Mouse (Mus musculus) heart, adult 8-10 months (tissue): ENCODE measurements around the gene Olfr1392. TPM values are rescaled to one million over a fixed set of nuclear protein-coding genes. Genes with fewer than 3 reads are reported as not detected.
"Not testable (repeated sequence)": the region's sequence is repeated elsewhere in the genome, so short reads cannot be mapped to it uniquely, and the experiment has no call there.

Experiments used
- DNase-seq: peaks from one replicate; pipeline ENCODE4 v3.0.0; 2022; ENCODE audit warnings: low spot score
- total RNA-seq, 4 experiments: library from RNA; stranded (reverse); gene quantifications; 2 replicates each; pipeline ENCODE4 v1.2.4; 2022

Gene Olfr1392
- total RNA-seq = not detected

GRCm38 (mm10) chr11:49284982-49285381 lies at the start of gene Olfr1392:
TSS of gene Olfr1392 (plus strand) at chr11:49285282.
- not testable (repeated sequence) for DNase-seq

- no peak for DNase-seq
These were observed 49.4 kb upstream of the Olfr1392 start for GRCm38 (mm10) chr11:49235459-49236207.

- no peak for DNase-seq
These were observed 48.2 kb upstream of the Olfr1392 start for GRCm38 (mm10) chr11:49236891-49237290.

- DNase-seq = no peak
These were observed 47.5 kb upstream of the Olfr1392 start for GRCm38 (mm10) chr11:49237532-49237931.

- no peak for DNase-seq
These were observed 44.8 kb upstream of the Olfr1392 start for GRCm38 (mm10) chr11:49240310-49240709.

GRCm38 (mm10) chr11:49240874-49241273 lies 44.2 kb upstream of the Olfr1392 start:
- DNase-seq = no peak

- no peak for DNase-seq
These were observed 43.6 kb upstream of the Olfr1392 start for GRCm38 (mm10) chr11:49241471-49241870.

GRCm38 (mm10) chr11:49242944-49243626 lies 42.0 kb upstream of the Olfr1392 start:
- DNase-seq = no peak

- DNase-seq = peak; percentile 90
These were observed 41.1 kb upstream of the Olfr1392 start, which contains the start of gene Mgat1 for GRCm38 (mm10) chr11:49243727-49244594. TSS of gene Mgat1 (plus strand) at chr11:49244191.

GRCm38 (mm10) chr11:49244595-49244930 lies 40.5 kb upstream of the Olfr1392 start:
- DNase-seq = no peak

- no peak for DNase-seq
These were observed 39.9 kb upstream of the Olfr1392 start for GRCm38 (mm10) chr11:49245176-49245575.

GRCm38 (mm10) chr11:49245634-49246415 lies 39.3 kb upstream of the Olfr1392 start:
- DNase-seq = no peak

- DNase-seq = no peak
These were observed 38.6 kb upstream of the Olfr1392 start for GRCm38 (mm10) chr11:49246523-49246922.

GRCm38 (mm10) chr11:49247255-49247654 lies 37.8 kb upstream of the Olfr1392 start:
- no peak for DNase-seq

GRCm38 (mm10) chr11:49248226-49248973 lies 36.7 kb upstream of the Olfr1392 start:
- peak; percentile 74 for DNase-seq

GRCm38 (mm10) chr11:49248974-49249700 lies 35.9 kb upstream of the Olfr1392 start:
- no peak for DNase-seq

GRCm38 (mm10) chr11:49249811-49250421 lies 35.2 kb upstream of the Olfr1392 start:
- DNase-seq = no peak

- peak; percentile 94 for DNase-seq
These were observed 34.4 kb upstream of the Olfr1392 start for GRCm38 (mm10) chr11:49250422-49251379.
